Mouse (Mus musculus) T-cell, adult 66 days (primary cell): ENCODE results near the gene Tmeff1. TPM values are rescaled to one million over a fixed set of nuclear protein-coding genes. Genes with fewer than 3 reads are reported as not detected.

ENCODE experiments used
- total RNA-seq, 2 experiments: library from RNA; stranded (reverse); gene quantifications; 3 replicates in 1 of 2; 4 replicates in 1 of 2; pipeline ENCODE4 v1.2.4; 2023

Gene Tmeff1
- not detected for total RNA-seq

DNA sequence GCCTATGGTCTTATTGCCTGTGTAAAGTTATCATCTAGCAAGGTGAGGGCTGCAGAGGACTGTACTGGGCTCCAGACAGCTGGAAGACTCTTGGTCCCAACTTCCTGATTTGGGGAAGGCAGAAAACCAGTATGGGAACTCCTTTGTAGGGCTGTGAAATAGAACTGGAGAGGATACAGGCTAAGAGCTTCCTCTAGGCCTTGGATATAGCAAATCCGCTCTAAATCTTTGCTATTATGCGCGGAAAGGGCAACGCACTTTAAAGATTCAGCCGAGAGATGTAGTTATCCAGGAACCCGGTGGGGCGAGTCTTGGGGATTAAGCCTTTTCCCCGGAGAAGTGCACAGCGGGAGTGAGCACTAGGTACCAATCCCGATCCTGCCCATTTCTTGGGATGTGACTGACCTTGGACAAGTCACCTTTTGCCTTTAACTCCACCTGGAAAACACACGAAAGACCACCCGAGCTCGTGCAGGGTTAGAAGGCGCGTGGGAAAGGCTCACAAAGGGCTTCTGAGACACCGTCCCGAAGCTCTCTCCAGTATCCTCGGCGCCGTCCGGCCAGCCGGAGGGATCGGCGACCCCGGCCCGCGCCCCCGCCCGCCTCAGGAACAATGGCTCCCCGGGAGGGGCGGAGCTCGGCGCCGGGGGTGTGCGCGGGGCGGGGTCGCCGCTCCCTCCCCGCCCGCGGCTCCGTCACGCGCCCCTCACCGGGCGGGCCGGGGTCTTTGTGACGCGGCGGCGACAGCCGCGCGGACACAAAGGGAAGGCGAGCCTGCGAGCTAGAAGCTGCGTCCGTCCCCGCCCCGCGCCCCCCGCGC lies at the start of gene Tmeff1:
Gene Tmeff1, plus strand, starts transcription at position 754 of the 820 bp plus-strand sequence.

DNA sequence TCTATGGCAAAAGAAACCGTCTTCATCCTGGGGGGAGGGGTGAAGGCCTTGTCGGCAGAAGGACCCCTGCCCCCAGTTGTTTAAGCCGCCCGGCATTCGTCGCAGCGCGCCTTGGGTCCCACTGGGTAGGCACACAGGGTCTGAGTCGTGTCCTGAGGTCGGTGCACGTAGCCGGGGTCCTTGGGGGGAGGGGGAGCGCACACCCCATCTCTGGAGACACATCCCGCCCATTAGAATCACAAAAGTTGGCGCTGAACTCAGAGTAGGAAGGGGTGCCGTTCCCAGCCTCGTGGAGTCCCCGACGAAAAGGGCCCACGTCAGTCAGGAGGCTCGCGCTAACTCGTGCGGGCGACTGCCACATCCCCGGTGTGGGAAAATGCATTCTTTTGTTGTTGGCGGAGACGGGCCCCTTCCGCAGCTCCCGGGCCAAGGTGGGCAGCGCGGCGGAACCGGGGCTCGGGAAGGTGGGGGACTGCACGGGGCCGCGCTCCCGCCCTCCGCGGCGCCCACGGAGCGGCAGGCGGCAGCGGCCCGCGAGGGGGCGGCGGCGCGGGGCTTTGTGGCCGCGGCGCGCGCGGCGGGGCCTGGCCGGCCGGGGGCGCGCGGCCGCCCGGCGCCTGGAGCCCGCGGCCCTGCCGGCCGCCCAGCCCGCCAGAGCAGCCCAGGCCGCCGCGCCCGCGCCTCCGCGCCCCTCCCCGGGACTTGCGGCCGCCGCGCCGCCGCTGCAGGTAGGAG lies 45.0 kb upstream of the Tmeff1 start, which contains the start of gene Msantd3:
Gene Msantd3, plus strand, starts transcription at position 95 of the 735 bp plus-strand sequence.

GRCm38 (mm10) chr4:48663271-48663670 lies 78.3 kb downstream of the Tmeff1 start, which contains the start of gene Cavin4:
Gene Cavin4, plus strand, starts transcription at chr4:48663514.

Other genes starting within 250 kb of the Tmeff1 start
- gene Tex10, start 111.7 kb upstream of the Tmeff1 start, total RNA-seq = 10 to 100 TPM; 69.5 to 84.0 TPM
- not detected for gene Msantd3, start 45.2 kb upstream of the Tmeff1 start, total RNA-seq
- not detected for gene Cavin4, start 78.3 kb downstream of the Tmeff1 start, total RNA-seq